Mouse (Mus musculus) cerebellum, adult 2 months (tissue): ENCODE results near the gene Gstp3. TPM values are rescaled to one million over a fixed set of nuclear protein-coding genes. Genes with fewer than 3 reads are reported as not detected.
"Not testable (repeated sequence)": the region's sequence is repeated elsewhere in the genome, so short reads cannot be mapped to it uniquely, and the experiment has no call there.

ENCODE experiments used
- DNase-seq, 2 experiments: peaks; one replicate each; pipeline ENCODE4 v3.0.0; 2021
- H3K27ac ChIP-seq: fragments of 200-500 bp; 2 replicates; pipeline ENCODE4 v1.5.1; 2012; ENCODE audit warnings: low read length, control low read depth, inconsistent platforms; ENCODE audit not compliant: insufficient read depth
- H3K27me3 ChIP-seq: fragments of 200-500 bp; 2 replicates; pipeline ENCODE4 v1.6.1; 2012; ENCODE audit warnings: inconsistent platforms, mild to moderate bottlenecking, low read length, moderate library complexity; ENCODE audit not compliant: control insufficient read depth, insufficient read depth
- H3K4me1 ChIP-seq: fragments of 200-500 bp; 2 replicates; pipeline ENCODE4 v1.6.1; 2011; ENCODE audit warnings: low read length; ENCODE audit not compliant: control insufficient read depth, insufficient read depth
- H3K4me3 ChIP-seq: fragments of 200-500 bp; replicated peaks from 2 replicates; pipeline ENCODE3; 2011; ENCODE audit warnings: mild to moderate bottlenecking, low read depth, low read length, control low read depth; ENCODE audit not compliant: insufficient read depth
- CTCF ChIP-seq: fragments of 200-500 bp; IDR thresholded peaks from 2 replicates; pipeline ENCODE4 v1.5.1; 2011; ENCODE audit warnings: low read depth, mild to moderate bottlenecking, control low read depth, low read length, moderate library complexity, borderline replicate concordance; ENCODE audit not compliant: insufficient read depth
- POLR2A ChIP-seq: fragments of 200-500 bp; IDR thresholded peaks from 2 replicates; pipeline ENCODE4 v1.6.1; 2011; ENCODE audit warnings: low read length, control low read depth, borderline replicate concordance; ENCODE audit not compliant: insufficient read depth
- WGBS: fragments of 180-500 bp; shearing (Covaris S2); methylation state at CpG from one replicate; pipeline ENCODE4 v1.1.7; 2018; 5-methylcytosine and 5-hydroxymethylcytosine counted together
- polyA plus RNA-seq: library from polyadenylated mRNA; depleted of rRNA; stranded (reverse); fragments of >200 nt; gene quantifications from 2 replicates; pipeline ENCODE4 v1.2.3, GENCODE M21; 2012

Gene Gstp3
- polyA plus RNA-seq, 1 experiment: not detected

DNA sequence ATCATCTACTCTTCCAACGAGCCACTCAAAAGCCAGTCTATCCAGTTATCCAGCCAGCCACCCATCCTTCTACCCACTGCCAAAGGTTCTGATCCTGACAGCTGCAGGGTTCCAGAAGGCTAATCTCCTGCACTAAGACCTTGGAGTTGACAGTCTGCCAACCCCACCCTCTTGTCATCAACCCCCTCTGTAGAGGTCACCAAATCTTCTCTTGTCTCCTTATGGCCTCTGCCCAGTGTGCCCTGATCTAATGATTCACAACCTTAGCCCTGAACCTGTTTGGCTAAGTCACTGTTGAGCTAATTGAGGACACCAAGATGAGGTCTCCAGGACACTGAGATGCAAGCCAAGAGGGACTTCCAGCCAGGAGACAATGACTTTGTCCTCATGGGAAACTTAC is 20.2 kb upstream of the Gstp3 start:
- H3K4me1 ChIP-seq: peaks cover 54% of the 10 kb centered on the region
- no peak for DNase-seq
- peak overlapping the region; percentile 95 for H3K27ac ChIP-seq
- WGBS: 26% methylated on average over 1 of the region's 1 CpGs
- TF ChIP-seq POLR2A: no peak
- TF ChIP-seq CTCF: no peak
- H3K4me3 ChIP-seq: no peak overlapping the region
- no peaks in the 10 kb centered on the region for H3K27me3 ChIP-seq

DNA sequence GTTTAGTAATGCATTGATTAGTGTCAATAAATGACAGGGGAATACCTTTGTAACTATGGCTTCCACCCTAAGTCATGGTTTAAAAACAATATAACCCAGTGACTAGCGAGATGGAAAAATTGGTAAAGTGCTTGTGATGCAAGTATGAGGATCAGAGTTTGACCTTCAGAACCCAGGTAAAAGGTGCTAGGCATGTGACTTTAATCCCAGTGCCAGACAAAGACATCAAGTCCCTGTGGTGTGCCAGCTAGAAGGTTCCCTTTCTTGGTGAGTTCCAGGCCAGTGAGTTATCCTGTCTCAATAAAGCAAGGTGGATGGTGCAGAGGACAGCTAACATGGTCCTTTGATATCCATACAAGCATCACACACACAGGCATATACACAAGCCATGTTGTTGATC is 16.2 kb upstream of the Gstp3 start:
- WGBS: 94% methylated on average over 1 of the region's 1 CpGs
- no peak overlapping the region for H3K27ac ChIP-seq
- no peak for DNase-seq
- H3K27me3 ChIP-seq: no peaks in the 10 kb centered on the region
- H3K4me1 ChIP-seq: peaks cover 28% of the 10 kb centered on the region
- TF ChIP-seq CTCF (no peak), POLR2A (no peak)
- no peak overlapping the region for H3K4me3 ChIP-seq

DNA sequence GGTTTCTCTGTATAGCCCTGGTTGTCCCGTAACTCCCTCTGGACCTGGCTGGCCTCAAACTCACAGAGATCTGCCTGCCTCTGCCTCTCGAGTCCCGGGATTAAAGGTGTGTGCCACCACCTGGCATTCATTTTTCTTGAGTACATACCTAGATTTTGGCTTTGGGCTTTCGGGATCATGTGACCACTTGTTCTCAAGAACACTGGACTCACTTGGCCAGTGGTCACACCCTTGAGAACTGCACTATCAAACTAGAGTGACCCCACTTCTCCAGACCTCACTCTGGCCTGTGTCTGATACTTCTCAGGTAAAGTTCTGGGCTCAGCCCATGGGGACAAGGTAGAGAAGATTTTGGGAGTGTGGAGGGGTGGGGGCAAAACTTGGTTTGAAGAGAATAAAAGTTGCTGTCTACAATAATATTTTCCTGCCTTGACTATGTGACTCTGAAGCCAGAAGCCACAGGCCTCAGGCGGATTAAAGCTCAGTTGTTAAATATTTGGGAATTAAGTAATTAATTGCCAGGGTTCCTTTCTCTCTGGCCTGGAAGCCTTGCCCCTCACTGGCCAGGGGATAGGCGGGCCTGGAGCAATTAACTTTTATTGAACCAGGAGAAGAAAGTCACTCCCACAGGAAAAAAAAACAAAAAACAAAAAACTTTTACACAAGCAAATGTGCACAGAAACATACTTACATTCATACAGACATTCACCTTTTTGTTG is 13.5 kb upstream of the Gstp3 start:
- WGBS: 88% methylated on average over 6 of the region's 6 CpGs
- DNase-seq: no peak
- Histone ChIP-seq H3K27ac (no peak overlapping the region), H3K27me3 (no peaks in the 10 kb centered on the region), H3K4me1 (peaks cover 14% of the 10 kb centered on the region), H3K4me3 (no peak overlapping the region)
- no peak for TF ChIP-seq POLR2A
- TF ChIP-seq CTCF: no peak

DNA sequence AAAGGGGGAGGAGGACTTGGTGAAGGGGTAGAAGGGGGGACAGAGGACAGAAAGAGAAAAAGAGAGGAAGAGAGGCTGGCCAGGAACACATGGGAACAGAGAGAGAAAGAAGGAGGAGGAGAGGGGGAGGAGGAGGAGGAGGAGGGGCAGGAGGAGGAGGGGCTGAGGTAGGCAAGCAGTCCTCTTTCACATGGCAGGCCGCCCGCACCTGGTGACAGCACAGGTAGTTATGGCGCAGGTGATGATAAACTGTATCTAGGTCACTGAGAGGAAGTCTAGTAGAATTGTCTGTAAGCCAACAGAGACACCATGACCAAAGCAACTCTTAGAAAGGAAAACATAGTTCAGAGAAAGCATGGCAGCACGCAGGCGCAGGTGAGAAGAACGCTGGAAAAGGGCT is 12.0 kb upstream of the Gstp3 start:
- Histone ChIP-seq H3K4me3 (no peak overlapping the region), H3K27me3 (no peaks in the 10 kb centered on the region), H3K27ac (peak overlapping the region; percentile 40; the same call in 1 of the 2 replicates), H3K4me1 (peaks cover 11% of the 10 kb centered on the region)
- WGBS: 46% methylated on average over 6 of the region's 6 CpGs
- peak in 1 of 2 experiments; percentile 57 for DNase-seq
- TF ChIP-seq POLR2A (no peak), CTCF (no peak)

DNA sequence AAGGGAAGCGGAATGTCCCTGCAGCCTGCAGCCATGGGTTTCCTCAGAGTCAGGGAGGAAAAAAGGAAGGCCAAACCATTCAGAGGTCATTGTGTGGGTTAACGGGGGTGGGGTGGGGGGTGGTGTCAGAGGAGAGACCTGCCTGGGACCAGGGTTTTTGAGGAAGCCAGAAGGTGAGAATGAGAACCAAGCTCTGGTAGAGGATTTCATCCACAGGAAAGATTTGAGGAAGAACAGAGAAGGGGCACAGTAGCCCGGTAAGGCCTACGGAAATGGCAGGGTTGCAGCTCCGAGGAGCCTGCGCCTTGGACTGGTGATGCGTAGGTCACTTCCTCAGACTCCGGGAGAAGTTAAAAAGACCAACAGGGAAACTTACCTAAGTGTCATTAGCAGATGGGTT is 11.4 kb upstream of the Gstp3 start:
- TF ChIP-seq CTCF (no peak), POLR2A (no peak)
- peaks cover 11% of the 10 kb centered on the region for H3K4me1 ChIP-seq
- WGBS: 92% methylated on average over 8 of the region's 8 CpGs
- no peak for DNase-seq
- H3K27me3 ChIP-seq: no peaks in the 10 kb centered on the region
- H3K4me3 ChIP-seq: no peak overlapping the region
- no peak overlapping the region for H3K27ac ChIP-seq

DNA sequence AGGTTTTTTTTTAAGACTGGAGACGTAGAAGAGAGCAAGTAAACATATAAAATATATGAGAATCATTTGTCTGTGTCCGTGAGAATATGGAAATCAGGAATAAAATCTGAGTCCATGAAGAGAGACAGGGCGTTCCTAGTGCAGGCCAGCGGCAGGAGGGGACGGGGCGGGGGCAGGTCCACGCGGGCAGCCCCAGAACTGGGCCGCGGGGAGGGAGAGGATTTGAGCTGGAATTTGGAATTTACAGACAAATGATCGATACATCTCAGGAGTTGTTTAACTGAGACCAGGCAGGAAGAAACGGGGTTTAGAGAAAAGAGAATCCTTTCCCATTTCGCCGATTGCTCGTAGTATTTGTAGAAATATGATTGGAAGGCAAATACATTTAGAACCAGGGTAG is 10.9 kb upstream of the Gstp3 start:
- TF ChIP-seq CTCF (no peak), POLR2A (no peak)
- H3K4me3 ChIP-seq: no peak overlapping the region
- H3K4me1 ChIP-seq: peaks cover 11% of the 10 kb centered on the region
- H3K27me3 ChIP-seq: no peaks in the 10 kb centered on the region
- 89% methylated on average over 15 of the region's 15 CpGs for WGBS
- DNase-seq: no peak
- H3K27ac ChIP-seq: no peak overlapping the region

DNA sequence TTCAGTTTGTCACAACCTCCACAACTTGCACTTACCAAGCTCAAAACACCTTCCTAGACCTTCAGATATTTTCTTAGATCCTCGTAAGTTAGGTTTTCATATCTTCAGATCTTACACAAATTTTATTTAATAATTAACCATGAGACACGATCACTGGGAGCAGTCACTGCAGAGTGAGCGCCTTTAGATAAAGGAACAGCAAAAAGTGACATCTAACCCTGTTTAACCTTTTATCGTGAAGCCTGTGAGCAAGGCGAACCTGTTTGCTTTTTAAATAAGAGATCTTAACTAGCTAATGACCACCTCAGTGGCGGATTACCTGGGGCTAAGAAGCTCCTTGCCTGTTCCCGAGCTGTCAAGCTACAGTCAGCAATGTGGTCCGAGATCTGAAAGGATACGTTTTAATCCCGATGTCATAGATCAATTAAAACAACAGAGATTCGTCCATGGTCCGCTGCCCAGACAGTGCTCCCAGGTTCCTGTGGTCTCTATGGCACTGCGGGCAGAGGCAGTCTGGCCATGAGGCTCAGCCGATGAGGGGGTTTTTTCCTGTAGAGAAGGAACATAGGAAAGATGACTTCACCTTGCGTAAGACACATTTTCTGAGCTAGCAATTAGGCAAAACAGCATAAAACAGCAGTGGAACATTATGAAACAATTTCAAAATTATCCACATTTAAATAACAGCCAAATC is 9.5 kb upstream of the Gstp3 start:
- WGBS: 71% methylated on average over 15 of the region's 15 CpGs
- H3K4me3 ChIP-seq: no peak overlapping the region
- TF ChIP-seq POLR2A (no peak), CTCF (no peak)
- DNase-seq: no peak
- H3K27ac ChIP-seq: no peak overlapping the region
- H3K4me1 ChIP-seq: peaks cover 11% of the 10 kb centered on the region
- no peaks in the 10 kb centered on the region for H3K27me3 ChIP-seq

DNA sequence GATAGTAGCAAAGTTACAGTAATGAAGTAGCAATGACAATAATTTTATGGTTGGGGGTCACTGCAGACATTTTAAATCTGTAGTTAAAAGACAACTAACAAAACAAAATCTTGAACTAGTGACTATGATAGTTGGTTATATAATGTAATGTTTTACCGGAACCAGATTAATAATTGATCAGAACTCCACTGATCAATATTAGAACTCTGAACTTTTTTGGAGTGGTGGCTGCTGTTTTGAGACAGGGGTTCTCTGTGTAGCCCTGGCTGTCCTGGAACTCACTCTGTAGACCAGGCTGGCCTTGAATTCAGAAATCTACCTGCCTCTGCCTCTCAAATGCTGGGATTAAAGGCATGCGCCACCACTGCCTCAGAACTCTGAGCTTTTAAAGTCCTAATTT is 8.9 kb upstream of the Gstp3 start:
- not testable (repeated sequence) for H3K27ac ChIP-seq, H3K27me3 ChIP-seq, H3K4me3 ChIP-seq, DNase-seq
- 100% methylated on average over 2 of the region's 2 CpGs for WGBS
- peaks cover 11% of the 10 kb centered on the region for H3K4me1 ChIP-seq
